Mouse (Mus musculus) embryo, embryonic 10.5 days (tissue): ENCODE data around the gene Inpp5f.
"Not testable (repeated sequence)": the region's sequence is repeated elsewhere in the genome, so short reads cannot be mapped to it uniquely, and the experiment has no call there.

Experiments used
- DNase-seq: peaks from one replicate; pipeline ENCODE4 v3.0.0-alpha.2; 2015; ENCODE audit warnings: low spot score

Gene Inpp5f

DNA sequence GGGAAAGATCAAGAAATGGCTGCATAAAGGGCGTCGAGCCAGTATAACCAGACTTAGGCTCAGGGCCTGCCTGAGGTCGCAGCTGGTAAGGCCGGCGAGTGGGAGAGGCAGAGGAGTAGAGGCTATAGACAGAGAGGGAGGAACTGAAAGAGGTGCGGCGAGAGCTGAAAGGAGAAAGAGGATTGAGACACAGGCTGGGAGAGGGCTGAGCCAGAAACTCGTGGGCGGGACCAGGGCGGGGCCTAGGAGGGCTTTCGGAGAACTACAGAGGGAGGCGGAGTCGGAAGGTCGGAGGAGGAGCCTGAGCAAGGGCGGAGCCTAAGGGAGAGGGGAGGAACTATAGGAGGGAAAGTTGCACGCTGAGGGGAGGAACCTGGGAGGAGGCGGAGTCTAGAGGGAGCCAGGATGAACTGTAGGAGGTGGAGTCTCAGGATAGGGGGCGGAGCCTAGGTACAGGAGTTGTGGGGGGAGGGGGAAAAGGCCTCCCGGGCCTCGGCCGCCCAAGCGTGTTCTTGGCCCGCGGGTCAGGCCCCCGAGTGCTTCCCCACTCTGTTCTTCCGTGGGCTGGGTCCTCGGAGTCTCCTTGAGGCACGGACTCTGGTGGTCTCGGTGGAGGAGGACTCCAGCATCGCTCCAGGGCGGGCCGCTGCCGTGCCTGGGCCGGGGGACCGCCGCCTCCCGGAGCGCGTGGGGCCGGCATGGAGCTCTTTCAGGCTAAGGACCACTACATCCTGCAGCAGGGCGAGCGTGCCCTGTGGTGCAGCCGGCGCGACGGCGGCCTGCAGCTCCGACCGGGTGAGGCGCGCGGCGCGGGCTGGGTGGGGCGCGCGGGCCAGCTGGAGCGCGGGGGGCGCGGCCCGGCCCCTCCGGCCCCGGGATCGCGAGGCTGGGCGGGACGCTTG is at the start of gene Inpp5f:
Gene Inpp5f, plus strand, starts transcription at position 432 of the 902 bp plus-strand sequence.
- DNase-seq, result peak; percentile 99

DNA sequence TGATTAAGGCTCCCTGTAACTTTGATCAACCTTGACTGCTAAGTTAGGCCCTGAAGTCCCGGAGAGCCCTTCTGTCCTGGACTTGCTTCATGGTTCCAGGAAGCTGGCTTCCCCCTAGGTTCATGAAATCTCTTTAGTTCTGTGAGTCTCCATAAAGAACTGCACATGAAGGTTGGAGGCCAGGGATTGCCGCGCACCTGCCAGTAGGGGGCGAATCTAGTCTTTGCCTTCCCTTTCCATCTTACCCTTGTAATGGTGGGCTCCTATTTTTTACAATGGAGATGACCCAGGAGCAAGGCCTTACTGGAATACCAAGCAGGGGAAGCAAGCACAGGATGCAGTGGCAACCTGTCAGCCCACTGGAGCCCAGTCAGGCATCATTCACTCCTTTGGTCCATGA is 47.8 kb upstream of the Inpp5f start:
- peak; percentile 67 for DNase-seq

DNA sequence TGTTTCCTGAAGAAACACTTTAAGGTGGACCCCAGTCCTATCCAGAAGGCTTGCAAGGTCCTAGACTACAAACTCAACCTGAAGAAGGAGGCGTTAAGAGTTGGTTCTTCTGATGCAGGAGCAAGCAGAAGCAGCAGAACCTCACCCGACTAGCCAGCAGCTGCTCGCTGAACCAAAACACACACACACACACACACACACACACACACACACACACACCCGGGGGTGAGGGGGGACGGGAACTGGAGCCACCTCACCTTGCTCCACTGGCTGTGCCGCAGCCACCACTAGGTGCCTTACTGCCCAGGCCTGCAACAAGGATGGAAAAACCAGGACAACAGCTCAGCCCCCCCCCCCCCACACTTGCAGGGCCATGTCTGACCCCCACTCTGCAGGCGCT is 44.8 kb upstream of the Inpp5f start:
- no peak for DNase-seq

DNA sequence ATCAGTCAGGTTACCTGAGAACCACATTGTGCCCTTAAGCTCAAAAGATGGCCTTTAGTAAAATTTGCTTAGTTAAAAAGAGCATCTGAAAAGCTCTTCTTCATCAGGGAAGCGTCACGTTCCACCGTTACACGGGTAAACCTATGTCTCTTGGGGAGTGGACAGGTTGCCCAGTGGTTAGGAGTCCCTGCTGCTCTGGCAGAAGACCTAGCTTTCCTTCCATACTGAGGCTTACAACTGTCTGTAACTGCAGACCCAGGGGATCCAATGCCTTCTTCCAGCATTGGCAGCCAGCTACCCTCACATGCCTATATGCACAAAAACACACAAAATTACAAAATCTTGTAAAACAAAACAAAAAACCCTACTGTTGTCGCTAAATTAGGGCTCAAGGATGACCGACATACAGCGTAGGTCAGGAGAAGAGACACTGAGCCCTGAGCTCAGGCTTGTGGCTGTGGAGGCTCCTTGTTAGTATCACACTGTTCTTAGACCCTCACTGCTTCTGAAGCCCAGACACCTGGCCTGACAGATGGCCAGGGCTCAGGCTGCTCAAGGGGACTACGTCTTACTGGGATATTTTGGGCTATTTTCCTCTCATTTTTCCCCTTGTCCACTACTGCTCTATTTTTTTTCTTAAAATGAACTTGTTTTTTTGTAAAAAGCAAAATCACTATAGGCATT is 43.4 kb upstream of the Inpp5f start:
- DNase-seq, result no peak

DNA sequence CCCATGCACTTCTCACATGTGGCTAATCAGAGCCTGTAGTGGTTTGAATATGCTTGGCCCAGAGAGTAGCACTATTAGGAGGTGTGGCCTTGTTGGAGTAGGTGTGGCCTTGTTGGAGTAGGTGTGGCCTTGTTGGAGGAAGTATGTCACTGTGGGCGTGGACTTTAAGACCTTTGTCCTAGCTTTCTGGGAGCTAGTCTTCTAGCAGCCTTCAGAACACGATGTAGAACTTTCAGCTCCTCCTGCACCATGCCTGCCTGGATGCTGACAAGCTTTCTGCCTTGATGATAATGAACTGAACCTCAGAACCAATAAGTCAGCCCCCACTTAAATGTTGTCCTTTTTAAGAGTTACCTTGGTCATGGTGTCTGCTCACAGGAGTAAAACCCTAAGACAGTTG is 41.7 kb upstream of the Inpp5f start:
- DNase-seq, result not testable (repeated sequence)

DNA sequence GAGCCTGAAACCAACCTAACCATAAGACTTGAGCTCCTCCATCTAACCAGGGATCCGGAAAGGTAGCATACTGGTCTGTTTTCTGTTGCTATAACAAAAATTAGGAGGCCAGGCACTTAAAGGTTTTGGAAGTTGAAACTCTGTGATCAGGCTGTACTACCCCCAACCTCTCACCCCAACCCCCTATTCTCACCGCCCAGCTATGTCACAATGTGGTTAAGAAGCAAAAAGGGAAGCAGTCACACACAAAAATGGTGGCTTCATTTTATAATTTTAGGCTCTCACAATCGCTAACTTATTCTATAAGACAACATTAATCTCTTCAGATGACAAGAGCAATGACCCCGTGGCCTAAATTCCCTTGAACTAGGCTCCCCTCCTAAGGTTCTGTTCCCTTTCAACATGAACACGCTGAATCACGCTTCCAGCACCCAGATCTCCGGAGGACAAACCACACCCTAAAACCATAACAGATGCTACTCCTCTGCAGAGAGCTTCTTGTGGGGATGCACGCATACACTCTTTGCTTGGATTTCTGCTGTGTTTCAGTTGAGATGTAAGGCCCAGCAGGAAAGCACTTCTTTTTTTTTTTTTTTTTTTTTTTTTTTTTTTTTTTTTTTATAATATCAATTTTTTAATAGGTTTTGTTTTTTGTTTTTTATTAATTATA is 41.0 kb upstream of the Inpp5f start:
- DNase-seq, result no peak

DNA sequence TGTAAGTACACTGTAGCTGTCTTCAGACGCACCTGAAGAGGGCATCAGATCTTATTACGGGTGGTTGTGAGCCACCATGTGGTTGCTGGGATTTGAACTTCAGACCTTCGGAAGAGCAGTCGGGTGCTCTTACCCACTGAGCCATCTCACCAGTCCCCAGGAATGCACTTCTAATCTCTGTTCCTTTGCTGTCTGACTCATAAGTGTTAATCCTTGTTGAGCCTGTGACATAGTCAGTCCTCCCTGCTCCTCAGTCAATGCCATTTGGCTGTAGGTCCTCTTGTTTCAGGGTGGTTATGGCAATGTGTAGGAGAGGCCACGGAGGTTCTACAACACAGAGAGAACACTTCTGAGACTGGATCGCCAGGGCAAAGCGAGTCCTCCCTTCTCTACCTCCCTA is 40.5 kb upstream of the Inpp5f start:
- DNase-seq, result not testable (repeated sequence)

DNA sequence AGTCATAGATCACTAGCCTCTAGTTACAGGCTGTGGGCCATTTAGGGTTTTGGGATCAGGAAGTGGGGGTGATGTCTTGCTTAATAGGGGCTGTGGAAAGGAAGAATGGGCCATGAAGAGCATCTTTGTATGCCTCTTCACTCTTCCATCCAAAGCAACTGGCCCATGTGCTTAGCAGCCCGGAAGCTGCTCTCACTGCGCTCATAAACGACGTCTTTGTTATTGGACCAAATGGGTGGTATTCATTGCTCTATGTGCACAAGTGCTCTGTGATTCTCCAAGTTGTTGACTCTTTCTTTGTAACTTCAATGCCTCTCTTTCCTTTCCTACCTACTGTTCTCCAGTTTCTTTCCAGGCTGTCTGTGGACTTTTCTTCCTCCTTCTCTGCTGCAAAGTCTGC is 39.1 kb upstream of the Inpp5f start:
- DNase-seq, result no peak

DNA sequence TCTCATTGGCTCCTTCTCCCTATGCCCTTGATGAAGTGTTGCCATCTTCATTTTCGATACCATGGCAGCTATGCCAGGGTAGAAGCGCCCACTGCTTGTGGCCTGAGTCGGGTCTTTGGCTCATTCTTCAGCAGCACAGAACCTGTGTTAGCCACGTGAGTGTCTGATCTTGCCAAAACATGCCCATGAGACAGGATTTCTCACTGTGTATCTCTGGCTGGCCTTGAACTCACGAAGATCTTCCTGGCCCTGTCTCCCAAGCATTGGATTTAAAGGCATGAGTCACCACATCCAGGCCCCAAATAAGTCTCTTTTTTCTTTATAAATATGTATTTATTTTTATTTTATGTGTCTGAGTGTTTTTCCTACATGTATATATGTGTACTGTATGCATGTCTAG is 35.9 kb upstream of the Inpp5f start:
- no peak for DNase-seq

DNA sequence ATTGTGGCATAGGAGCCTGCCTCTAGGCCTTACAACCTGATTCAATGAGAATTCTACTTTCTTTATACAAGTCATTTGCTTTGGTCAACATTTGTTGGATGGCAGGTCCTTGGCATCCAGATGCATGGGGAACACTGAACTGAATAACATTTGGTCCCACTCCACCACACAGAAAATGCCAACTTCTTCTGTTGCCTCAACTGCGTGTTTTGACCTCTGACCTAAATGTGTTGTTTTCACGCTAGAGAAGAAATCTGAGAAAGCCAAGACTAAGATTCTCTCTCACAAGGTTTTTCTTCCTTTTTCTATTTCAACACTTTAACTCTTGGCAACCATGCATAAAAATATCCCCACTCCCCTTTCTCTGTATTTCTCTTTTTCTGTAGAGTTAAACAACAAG is 35.3 kb upstream of the Inpp5f start:
- no peak for DNase-seq

DNA sequence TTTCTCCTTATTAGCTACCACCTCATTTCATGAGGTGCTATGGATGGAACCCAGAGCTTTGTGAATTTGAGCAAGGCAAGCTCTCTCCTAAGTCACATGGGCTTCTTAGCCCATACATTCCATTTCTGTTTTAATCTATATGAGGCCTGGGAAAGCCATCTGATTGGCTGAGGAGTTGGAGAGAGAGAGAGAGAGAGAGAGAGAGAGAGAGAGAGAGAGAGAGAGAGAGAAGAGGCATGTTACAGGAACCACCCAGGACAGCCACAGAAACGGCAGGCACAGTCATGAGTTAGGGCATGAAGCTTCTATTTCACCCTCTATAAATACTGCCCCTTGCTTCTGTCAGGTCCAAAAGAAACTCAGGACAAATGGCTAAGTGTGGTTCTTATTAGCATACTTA is 33.5 kb upstream of the Inpp5f start:
- DNase-seq, result no peak

DNA sequence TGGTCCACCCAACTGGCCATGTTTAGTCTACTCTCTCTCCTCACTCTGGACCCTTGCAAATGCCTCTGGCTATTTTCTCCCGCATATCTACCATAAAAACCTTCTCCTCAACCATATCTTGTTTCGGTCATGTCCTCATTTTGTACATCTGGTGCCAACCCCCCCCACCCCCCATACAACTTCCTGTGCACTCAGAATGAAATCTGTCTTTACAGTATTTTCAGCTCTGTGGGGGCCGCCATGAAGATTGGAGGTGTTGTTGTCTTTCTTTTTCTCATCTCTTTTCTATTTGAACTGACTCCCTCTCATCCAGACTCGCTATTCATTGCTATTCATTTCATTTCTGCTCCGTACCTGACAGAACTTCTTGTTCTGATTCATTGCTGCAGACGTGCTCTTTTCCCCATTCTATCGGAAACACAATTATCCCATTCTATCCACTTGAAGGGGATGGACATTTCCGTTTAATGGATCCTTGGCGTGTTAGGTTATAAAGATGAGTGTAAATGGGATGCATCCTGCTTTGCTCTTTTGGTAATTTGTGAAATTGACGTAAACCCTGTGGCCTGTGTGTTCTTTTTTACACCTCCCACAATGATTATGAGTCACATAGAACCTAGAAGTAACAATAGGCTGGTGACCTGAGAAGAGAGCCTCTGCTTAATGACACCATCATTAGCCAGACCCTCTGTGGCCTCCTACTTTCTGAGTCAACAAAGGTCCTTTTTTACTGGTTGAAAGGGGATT is 32.8 kb upstream of the Inpp5f start:
- peak; percentile 27 for DNase-seq

DNA sequence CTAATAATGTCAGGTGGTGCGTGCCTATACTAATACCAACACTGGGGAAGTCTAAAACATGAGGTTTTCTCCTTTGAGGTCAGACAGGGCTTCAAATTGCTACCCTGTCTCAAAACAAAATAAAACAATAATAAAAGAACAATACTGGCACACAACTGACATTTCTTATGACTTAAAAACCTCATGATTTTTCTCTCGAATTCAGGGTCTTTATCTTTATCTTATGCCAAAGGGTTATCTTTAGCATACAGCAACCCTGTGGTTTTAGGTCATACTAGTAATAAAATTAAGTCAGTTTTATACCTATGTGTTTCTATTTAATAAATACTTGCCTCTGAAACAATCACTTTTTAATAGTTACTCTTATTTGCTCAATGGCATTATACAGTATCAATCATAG is 31.7 kb upstream of the Inpp5f start:
- no peak for DNase-seq

DNA sequence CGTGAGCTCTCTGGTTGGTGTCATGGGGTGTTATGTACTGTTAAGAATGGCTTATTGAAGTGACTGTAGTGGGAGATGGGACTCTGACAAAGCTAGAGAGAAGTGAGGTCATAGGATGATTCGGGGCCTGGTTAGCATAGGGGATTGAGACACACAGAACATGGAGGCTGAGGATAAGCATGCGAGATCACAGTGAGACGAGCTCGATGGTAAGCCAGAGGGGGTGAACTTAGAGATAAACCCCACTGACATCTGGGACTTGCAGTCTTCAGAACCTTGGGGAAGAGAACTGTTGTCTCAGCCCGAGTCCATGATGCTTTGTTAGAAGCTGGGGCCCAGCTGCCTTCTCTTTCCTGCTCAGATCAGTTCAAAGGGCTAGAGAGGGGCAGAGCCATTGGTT is 30.8 kb upstream of the Inpp5f start:
- no peak for DNase-seq

DNA sequence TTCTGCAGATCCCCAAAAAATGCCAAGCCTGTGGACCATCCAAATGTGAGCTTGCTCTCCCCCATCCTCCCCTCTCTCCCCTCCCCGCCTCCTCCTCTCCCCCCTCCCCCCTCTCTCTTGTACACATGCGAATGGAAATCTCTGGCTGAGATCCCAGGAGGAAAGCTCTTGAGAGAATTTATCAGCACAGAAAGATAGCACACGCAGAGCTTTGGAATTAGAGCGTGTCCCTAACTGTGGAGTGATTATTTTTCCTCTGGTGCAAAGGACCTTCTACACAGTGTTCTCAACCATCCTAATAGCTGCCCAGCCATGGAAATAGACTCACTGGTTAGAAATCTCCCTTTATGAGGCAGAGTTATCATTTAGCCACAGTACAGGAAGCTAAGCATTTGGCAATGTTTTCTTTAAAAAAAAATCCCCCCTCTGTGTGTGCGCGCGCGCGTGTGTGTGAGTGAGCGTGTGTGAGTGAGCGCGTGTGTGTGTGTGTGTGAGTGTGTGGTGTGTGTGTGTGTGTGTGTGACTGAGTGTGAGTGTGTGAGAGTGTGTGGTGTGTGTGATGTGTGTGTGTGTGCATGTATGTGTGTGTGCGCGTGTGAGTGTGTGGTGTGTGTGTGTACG is 29.2 kb upstream of the Inpp5f start:
- DNase-seq, result no peak

DNA sequence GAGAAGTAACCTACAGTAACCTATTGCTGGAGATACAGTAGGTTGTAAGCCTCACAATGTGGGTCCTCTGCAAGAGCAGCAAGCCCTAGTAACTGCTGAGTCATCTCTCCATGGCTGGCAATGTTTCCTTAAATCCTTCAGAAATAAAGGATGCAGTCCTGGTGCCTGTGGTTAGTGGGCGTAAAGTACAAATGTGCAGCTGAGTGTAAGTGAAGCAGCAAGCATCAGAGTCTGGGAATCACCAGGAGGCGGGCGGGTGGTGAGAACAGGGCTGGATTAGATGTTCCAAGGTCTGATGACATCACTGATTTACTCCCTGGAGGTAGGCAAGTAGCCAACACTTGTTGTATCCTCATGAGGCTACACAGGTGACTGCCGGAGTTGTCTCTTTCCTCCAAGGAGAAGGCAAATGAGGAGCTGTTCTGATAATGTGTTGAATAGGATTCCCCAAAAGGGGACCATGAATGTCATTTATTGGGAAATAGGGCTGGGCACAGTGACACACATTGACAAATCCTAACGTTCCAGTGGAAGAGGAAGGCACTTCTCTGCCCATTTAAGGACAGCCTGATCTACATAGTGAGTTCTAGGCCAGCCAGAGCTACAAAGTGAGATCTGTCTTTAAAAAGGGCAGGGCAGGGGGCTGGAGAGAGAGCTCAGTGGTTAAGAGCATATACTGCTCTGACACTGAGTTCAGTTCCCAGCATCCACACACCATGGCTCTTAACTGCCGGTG is 27.7 kb upstream of the Inpp5f start:
- DNase-seq, result no peak

DNA sequence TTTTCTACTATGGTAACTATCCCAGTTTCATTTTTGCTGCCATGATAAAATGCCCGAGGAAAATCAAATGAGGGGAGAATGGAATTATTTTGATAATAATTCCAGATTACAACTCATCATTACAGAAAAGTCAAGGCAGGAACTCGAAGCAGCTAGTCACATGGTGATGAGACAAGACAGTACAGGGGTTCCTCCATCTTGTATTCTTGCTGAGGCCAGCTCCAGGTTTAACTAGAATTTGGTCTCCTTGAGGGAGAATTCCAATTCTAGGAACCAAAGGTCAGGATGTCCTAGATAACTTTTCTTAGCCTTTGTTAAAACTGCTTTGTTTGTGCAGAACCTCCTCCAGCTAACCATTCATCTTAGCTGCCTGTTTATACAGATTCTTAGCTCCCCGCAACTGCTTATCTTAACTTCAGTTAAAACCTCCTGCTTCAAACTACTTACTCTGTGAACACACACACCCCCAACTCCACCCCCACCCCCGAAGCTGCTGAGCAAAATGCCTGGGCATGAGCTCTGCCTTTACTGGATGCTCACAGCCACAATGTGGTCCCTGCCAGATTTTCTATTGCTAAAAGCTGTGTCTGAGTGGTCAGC is 23.7 kb upstream of the Inpp5f start:
- DNase-seq, result no peak

DNA sequence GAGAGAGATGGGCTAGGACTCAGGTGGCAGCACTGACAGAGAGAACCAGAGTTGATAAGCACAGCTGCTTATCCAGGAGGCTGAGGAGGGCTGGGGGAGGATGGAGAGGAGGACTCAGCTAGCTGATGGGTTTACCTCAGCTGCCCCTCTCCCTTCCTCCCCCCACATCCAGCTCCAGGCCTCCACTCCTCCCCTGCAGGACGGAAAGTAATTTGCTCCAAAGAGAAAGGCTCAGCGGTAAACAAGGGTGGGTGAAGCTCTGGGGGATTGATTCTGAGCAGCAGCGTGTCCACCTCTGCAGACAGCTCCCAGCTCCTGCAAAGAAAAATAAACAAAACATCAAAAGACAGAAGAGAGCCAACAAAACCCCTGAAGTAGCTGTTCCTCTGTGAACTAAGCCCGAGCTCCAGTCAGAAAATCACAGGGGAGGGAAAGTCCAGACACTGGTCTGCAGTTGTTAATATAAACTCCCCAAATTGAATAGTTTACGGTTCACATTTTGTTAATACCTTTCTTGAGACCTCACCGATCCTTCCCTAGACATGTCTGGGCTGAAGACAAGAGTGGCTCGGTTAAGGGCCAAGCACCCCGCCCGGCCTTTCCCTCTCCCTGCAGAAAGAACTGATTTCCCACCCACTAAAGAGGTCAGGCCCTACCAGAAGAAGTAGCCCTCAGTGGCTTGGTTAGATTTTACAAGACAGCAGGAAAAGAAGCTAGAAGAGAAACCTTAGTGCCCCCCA is 19.6 kb upstream of the Inpp5f start:
- DNase-seq, result peak; percentile 72

DNA sequence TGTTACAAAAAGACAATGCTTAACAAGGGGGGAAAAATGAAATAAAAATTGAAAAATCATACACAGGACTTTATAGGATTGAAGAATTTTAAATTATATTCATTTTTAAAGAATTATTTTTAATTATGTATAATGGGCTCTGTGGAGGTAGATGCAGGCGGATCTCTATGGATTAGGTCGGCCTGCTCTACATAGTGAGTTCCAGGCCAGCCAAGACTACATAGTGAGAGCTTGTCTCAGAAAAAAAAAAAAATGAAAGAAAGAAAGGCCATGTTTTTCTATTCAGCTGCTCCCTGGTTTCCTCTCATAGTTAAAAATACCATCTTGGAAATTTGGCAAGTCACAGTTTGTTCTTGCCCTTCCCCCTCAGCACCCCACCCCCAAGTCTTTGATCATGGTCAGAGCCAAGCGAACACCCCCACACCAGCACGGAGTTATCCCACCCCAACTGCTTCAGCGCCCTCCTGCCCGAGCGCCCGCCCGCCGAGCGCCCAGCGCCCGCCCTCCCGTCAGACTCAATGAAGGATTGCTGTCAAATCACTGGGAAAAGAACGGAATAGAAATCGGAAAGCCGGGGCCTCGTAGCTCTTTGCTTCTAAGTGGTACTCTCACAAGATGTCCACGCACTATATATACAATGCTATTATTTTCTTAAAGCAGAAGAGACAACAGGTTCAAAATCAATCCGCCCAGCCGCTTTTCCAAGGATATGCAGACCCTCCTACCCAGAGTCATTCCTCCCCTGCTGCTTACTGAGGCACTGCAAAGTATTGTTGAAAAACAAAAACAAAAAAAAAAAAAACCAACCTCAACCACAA is 18.8 kb upstream of the Inpp5f start:
- DNase-seq, result peak; percentile 58
